Mouse (Mus musculus): ENCODE data around the gene Sh2d7.

GRCm38 (mm10) chr9:54538684-54539083 lies at the start of gene Sh2d7:
- TF ChIP-seq CTCF (IDR thresholded peaks at IDR 0.05; ENCODE audit: borderline replicate concordance, extremely low read depth, insufficient read depth, insufficient read length): no peak
- no peak for TF ChIP-seq POLR2A (IDR thresholded peaks at IDR 0.05; ENCODE audit: borderline replicate concordance, extremely low read depth, insufficient read depth, insufficient read length, poor library complexity, severe bottlenecking)
